In the genomic region with DNA sequence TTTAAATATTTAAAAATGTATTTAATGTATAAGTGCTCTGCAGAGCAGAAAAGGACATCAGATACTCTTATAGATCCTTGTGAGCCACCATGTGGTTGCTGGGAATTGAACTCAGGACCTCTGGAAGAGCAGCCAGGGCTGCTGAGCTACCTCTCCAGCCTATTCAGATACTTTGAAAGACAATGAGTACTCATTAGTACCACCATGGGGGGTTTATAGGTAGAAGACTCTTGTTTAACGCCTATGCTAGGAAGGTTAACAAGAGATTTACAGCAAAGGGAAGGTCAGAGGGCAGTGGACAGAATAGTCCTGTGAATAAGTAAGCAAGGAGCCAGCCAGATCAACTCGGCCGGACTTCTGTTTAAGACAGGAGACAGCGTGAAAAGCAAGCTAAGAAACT, we compare ENCODE assay signal across 17 mouse cellular contexts.
"Had no signal": no experiment of that assay in that cellular context is flagged by ENCODE, and none has a peak within 500 bp of the region (broad histone marks: within the 10 kb centered on the region; RNA-seq: fewer than 3 reads in every experiment).

No protein-coding gene starts in this region.

- H3K27ac ChIP-seq: lung, embryonic 15.5 days; macrophage; midbrain, embryonic 13.5 days; midbrain, embryonic 15.5 days; neural tube, embryonic 12.5 days had no signal

- H3K9me3 ChIP-seq: lung, embryonic 15.5 days; megakaryocyte, embryonic 14.5 days; midbrain, embryonic 13.5 days; midbrain, embryonic 15.5 days; neural tube, embryonic 12.5 days had no signal

- H3K36me3 ChIP-seq: lung, embryonic 15.5 days; midbrain, embryonic 13.5 days; midbrain, embryonic 15.5 days; neural tube, embryonic 12.5 days had no signal

- H3K9ac ChIP-seq: liver, postnatal 0 days; lung, embryonic 15.5 days; midbrain, embryonic 13.5 days; midbrain, embryonic 15.5 days; neural tube, embryonic 12.5 days had no signal

- H3K4me3 ChIP-seq: lung, embryonic 15.5 days; megakaryocyte, embryonic 14.5 days; midbrain, embryonic 13.5 days; midbrain, embryonic 15.5 days; neural tube, embryonic 12.5 days had no signal

- DNase-seq: liver, postnatal 0 days; lung, adult 2 months; lung, postnatal 14 days; lung, postnatal 36 days; right cerebral cortex, adult 18-20 months; right cerebral cortex, postnatal 25 days; right cerebral cortex, postnatal 4 days; spleen, adult 18-20 months; thymus, adult 18-20 months; thymus, postnatal 14 days; thymus, postnatal 36 days had no signal

- H3K4me1 ChIP-seq: lung, embryonic 15.5 days; megakaryocyte, embryonic 14.5 days; midbrain, embryonic 13.5 days; midbrain, embryonic 15.5 days; neural tube, embryonic 12.5 days had no signal

- H3K27me3 ChIP-seq: lung, embryonic 15.5 days; megakaryocyte, embryonic 14.5 days; midbrain, embryonic 13.5 days; midbrain, embryonic 15.5 days; neural tube, embryonic 12.5 days had no signal
